Mouse (Mus musculus): ENCODE measurements around the gene Gm8020. TPM values are rescaled to one million over a fixed set of nuclear protein-coding genes. Genes with fewer than 3 reads are reported as not detected.
"Not testable (repeated sequence)": the region's sequence is repeated elsewhere in the genome, so short reads cannot be mapped to it uniquely, and the experiment has no call there.

Gene Gm8020
- total RNA-seq (2014; rRNA removed) (not detected in 2 replicates), polyA plus RNA-seq (2012; rRNA removed) (not detected in 2 replicates)

DNA sequence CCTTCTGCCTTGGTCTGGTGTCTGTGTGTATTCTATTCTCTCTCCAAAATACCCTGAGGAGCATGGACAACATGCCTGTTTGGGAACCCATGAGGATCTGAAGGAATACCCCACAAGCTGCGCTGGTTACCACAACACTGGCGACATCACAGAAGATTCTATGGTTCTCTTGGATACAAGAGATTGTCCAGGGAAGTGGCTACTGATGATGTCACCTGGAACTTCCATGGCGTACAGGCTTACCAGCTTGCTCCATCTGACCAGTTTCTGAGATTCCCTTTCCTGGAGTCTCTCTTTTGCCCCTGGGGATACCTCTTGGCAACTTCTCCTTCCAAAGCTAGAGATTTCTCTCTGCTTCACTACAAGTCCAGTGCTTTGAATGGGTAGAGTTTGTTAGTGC lies at the start of gene Gm8020:
TSS of gene Gm8020 (minus strand) at position 101 of the 400 bp plus-strand sequence.
- H3K27me3 ChIP-seq (ENCODE audit: control insufficient read depth, insufficient read depth, low read length); H3K4me3 ChIP-seq (ENCODE audit: insufficient read depth, low read depth, low read length); H3K36me3 ChIP-seq (ENCODE audit: control insufficient read depth, insufficient read depth, low read length); DNase-seq (ENCODE audit: extremely low read depth, low read depth, low spot score); H3K4me1 ChIP-seq (ENCODE audit: control insufficient read depth, insufficient read depth, low read length); H3K9ac ChIP-seq (ENCODE audit: low read depth, low read length); H3K79me2 ChIP-seq (ENCODE audit: control insufficient read depth, insufficient read depth, low read length); H3K27ac ChIP-seq (replicated peaks; ENCODE audit: insufficient read depth, low read depth, low read length): not testable (repeated sequence)
- 65% methylated on average over 2 of the region's 3 CpGs for WGBS

DNA sequence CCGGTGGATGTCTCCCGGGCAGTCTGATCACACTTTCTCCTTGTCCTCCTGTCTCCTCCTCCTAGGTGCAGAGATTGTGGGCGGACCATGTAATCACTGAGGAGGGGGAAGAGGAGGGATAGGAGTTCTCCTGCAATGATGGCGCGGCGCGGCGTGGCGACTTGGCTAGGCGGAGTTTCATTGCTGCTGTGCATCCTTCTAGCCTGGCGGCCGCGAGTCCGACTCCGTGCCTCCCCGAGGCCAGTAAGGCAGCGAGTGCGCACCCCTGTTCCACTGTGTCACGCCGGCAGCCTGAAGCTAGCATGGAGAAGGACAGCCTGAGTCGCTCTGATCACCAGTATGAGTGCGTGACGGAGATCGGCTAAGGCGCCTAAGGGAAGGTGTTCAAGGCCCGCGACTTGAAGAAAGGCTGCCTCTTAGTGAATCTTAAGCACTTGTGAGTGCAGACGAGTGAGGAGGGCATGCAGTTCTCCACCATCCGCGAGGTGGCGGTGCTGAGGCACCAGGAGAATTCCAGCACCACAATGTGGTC lies 41.1 kb upstream of the Gm8020 start:
- not testable (repeated sequence) for DNase-seq (ENCODE audit: extremely low read depth, low read depth, low spot score); H3K36me3 ChIP-seq (ENCODE audit: control insufficient read depth, insufficient read depth, low read length); H3K27me3 ChIP-seq (ENCODE audit: control insufficient read depth, insufficient read depth, low read length); H3K4me1 ChIP-seq (ENCODE audit: control insufficient read depth, insufficient read depth, low read length); H3K79me2 ChIP-seq (ENCODE audit: control insufficient read depth, insufficient read depth, low read length); H3K27ac ChIP-seq (replicated peaks; ENCODE audit: insufficient read depth, low read depth, low read length); H3K4me3 ChIP-seq (ENCODE audit: insufficient read depth, low read depth, low read length); H3K9ac ChIP-seq (ENCODE audit: low read depth, low read length)
- 8% methylated on average over 28 of the region's 31 CpGs for WGBS

DNA sequence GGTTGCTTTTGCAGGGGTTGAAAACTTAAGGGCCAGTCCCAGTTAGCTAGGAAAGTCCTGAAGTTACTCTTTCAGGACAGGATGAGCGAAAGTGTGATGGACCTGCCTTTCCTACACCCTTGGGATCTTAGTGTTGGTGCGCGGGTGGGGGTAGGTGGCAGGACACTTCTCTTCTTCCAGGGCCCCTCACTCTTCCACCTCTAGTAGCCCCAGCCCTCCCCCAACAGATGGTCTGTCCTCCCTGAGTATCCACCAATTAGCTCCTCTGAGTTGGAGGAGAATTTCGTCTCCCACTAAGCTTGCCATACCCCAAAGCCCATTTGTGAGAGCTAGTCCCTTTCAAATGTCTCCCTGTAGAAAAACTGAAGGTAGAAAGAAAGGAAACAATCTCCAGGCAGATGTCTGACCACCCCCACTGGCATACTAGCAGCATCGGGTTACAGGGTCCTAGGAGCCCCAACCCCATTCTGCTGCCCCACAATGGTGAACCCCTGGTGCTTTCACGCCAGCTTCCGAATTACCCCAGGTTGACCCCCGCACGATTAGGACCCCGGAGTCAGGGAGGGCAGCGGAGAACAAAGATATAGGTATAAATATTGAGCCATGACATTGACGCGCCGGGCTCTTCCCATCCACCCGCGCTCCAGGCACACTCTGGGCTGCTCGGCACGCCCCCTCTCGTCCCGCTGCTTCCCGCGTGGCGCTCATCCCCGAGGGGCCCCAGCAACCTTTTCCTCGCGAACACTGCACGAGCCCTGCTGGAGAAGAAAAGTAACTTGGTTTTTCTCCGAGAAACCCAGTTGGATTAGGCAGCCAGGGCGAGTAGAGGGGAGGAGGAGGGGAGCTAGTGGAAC lies 40.4 kb upstream of the Gm8020 start:
- H3K4me1 ChIP-seq (ENCODE audit: control insufficient read depth, insufficient read depth, low read length); DNase-seq (ENCODE audit: extremely low read depth, low read depth, low spot score); H3K4me3 ChIP-seq (ENCODE audit: insufficient read depth, low read depth, low read length); H3K36me3 ChIP-seq (ENCODE audit: control insufficient read depth, insufficient read depth, low read length); H3K79me2 ChIP-seq (ENCODE audit: control insufficient read depth, insufficient read depth, low read length); H3K9ac ChIP-seq (ENCODE audit: low read depth, low read length); H3K27me3 ChIP-seq (ENCODE audit: control insufficient read depth, insufficient read depth, low read length); H3K27ac ChIP-seq (replicated peaks; ENCODE audit: insufficient read depth, low read depth, low read length): not testable (repeated sequence)
- 23% methylated on average over 23 of the region's 29 CpGs for WGBS

DNA sequence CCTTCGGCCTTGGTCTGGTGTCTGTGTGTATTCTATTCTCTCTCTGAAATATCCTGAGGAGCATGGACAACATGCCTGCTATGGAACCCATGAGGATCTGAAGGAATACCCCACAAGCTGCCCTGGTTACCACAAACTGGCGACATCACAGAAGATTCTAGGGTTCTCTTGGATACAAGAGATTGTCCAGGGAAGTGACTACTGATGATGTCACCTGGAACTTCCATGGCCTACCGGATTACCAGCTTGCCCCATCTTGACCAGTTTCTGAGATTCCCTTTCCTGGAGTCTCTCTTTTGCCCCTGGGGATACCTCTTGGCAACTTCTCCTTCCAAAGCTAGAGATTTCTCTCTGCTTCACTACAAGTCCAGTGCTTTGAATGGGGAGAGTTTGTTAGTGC lies 22.0 kb upstream of the Gm8020 start, which contains the start of gene Gm8024:
TSS of gene Gm8024 (minus strand) at position 101 of the 400 bp plus-strand sequence.
- H3K27ac ChIP-seq (replicated peaks; ENCODE audit: insufficient read depth, low read depth, low read length); H3K27me3 ChIP-seq (ENCODE audit: control insufficient read depth, insufficient read depth, low read length); H3K36me3 ChIP-seq (ENCODE audit: control insufficient read depth, insufficient read depth, low read length); H3K4me3 ChIP-seq (ENCODE audit: insufficient read depth, low read depth, low read length); H3K79me2 ChIP-seq (ENCODE audit: control insufficient read depth, insufficient read depth, low read length); H3K4me1 ChIP-seq (ENCODE audit: control insufficient read depth, insufficient read depth, low read length); H3K9ac ChIP-seq (ENCODE audit: low read depth, low read length); DNase-seq (ENCODE audit: extremely low read depth, low read depth, low spot score): not testable (repeated sequence)
- 100% methylated on average over 1 of the region's 3 CpGs for WGBS

DNA sequence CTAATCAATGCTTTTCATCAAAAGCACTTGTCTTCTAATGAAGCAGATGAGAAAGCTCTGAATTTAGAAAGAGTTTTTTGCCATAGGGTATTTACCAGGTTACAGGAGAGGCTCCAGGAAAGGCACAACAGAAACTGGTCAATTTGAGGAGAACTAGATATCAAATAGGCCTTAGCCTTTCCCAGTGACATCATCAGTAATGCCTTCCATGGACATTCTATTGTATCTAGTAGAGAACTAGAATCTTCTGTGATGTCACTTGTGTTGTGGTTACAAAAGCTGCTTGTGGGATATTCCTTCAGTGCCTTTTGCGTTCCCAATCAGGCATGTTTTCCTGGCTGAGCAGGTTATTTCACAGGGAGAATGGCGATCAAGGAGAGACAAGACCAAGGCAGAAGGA lies 38.6 kb downstream of the Gm8020 start, which contains the start of gene Gm8011:
TSS of gene Gm8011 (plus strand) at position 301 of the 400 bp plus-strand sequence.
- H3K4me3 ChIP-seq (ENCODE audit: insufficient read depth, low read depth, low read length); DNase-seq (ENCODE audit: extremely low read depth, low read depth, low spot score); H3K9ac ChIP-seq (ENCODE audit: low read depth, low read length); H3K36me3 ChIP-seq (ENCODE audit: control insufficient read depth, insufficient read depth, low read length); H3K27ac ChIP-seq (replicated peaks; ENCODE audit: insufficient read depth, low read depth, low read length); H3K4me1 ChIP-seq (ENCODE audit: control insufficient read depth, insufficient read depth, low read length); H3K27me3 ChIP-seq (ENCODE audit: control insufficient read depth, insufficient read depth, low read length); H3K79me2 ChIP-seq (ENCODE audit: control insufficient read depth, insufficient read depth, low read length): not testable (repeated sequence)
- 44% methylated on average over 2 of the region's 2 CpGs for WGBS

Other genes starting within 250 kb of the Gm8020 start
- not detected in 2 replicates for gene Gm17026, start 242.3 kb downstream of the Gm8020 start, total RNA-seq (2014; rRNA removed)
- not detected in 2 replicates for gene Gm17026, start 242.3 kb downstream of the Gm8020 start, polyA plus RNA-seq (2012; rRNA removed)
- gene Gm9611, start 205.0 kb downstream of the Gm8020 start, total RNA-seq (2014; rRNA removed): not detected in 2 replicates
- gene Gm9611, start 205.0 kb downstream of the Gm8020 start, polyA plus RNA-seq (2012; rRNA removed): not detected in 2 replicates
- not detected in 2 replicates for gene Gm7995, start 192.1 kb downstream of the Gm8020 start, total RNA-seq (2014; rRNA removed)
- not detected in 2 replicates for gene Gm7995, start 192.1 kb downstream of the Gm8020 start, polyA plus RNA-seq (2012; rRNA removed)
- gene Gm8005, start 62.7 kb downstream of the Gm8020 start, total RNA-seq (2014; rRNA removed): not detected in 2 replicates
- not detected in 2 replicates for gene Gm8005, start 62.7 kb downstream of the Gm8020 start, polyA plus RNA-seq (2012; rRNA removed)
- not detected in 2 replicates for gene Gm8011, start 38.5 kb downstream of the Gm8020 start, total RNA-seq (2014; rRNA removed)
- gene Gm8011, start 38.5 kb downstream of the Gm8020 start, polyA plus RNA-seq (2012; rRNA removed): not detected in 2 replicates
- gene Gm8024, start 21.9 kb upstream of the Gm8020 start, total RNA-seq (2014; rRNA removed): not detected in 2 replicates
- gene Gm8024, start 21.9 kb upstream of the Gm8020 start, polyA plus RNA-seq (2012; rRNA removed): not detected in 2 replicates
- not detected in 2 replicates for gene Gm17124, start 97.5 kb upstream of the Gm8020 start, total RNA-seq (2014; rRNA removed)
- gene Gm17124, start 97.5 kb upstream of the Gm8020 start, polyA plus RNA-seq (2012; rRNA removed): not detected in 2 replicates
- gene Gm3633, start 139.6 kb upstream of the Gm8020 start, total RNA-seq (2014; rRNA removed): not detected in 2 replicates
- gene Gm3633, start 139.6 kb upstream of the Gm8020 start, polyA plus RNA-seq (2012; rRNA removed): not detected in 2 replicates
- not detected in 2 replicates for gene Gm10378, start 153.6 kb upstream of the Gm8020 start, total RNA-seq (2014; rRNA removed)
- not detected in 2 replicates for gene Gm10378, start 153.6 kb upstream of the Gm8020 start, polyA plus RNA-seq (2012; rRNA removed)